Mouse (Mus musculus) retina, embryonic 14.5 days (tissue): ENCODE measurements around the gene Sgip1.
A peak's percentile ranks its signal among the peaks of the same experiment; 100 is the strongest.

Experiments used
- DNase-seq: peaks from one replicate; pipeline ENCODE4 v3.0.0-alpha.2; 2015; ENCODE audit warnings: low spot score

Gene Sgip1

DNA sequence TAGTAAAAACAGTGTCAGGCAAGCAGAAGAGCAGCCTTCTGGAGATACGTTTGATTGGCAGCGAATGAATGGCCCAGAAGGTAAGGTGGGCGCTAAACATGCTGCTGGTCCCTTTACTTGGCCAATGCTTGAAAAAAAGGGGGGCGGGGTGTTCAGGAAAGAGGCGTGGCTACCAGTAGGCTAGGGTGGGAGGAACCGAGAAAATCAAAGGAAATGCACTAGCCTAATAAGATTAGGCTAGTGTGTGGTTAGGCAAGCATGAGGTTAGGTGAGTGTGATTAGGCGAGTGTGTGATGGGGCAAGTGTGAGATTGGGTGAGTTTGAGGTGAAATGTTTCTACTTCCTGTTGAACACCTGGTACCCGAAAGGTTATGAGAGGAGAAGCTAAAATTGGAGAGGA, at the start of gene Sgip1:
Sgip1 (plus strand) TSS at position 11 of the 400 bp plus-strand sequence.
- no peak for DNase-seq

DNA sequence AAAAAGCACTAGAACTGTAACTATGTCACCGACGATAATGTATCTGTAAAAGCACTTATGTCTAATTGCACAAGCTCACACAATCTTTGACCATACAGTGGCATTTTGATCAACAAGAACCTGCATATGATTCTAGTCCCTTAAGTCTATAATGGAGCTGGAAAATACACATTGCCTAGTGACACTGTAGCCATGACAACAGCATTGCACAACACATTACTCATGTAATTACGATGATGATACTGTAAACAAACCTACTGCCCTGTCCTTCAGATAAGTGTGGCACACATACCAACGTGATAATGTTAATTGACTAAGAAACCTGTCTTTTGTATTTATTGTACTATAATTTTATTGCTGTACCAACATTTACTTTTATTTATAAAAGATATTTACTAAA, 49.7 kb upstream of the Sgip1 start:
- no peak for DNase-seq

DNA sequence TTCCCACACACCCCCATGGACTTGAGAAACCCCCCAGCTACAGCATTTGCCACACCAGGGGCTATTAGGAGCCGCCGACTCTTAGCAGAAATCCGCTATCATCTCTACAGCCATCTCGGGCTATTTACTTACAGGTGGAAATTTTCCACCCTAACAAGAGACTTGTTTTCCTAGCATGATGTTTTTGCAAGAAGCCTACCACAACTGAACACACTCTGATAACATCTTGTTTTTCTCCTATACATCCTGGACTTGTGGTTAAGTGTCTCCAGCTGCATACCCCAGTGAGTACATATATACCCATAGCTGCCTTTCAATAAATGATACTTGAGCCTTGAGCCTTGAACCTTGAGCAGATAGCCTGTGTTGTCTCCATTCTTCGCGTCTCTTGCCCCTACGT, 43.1 kb upstream of the Sgip1 start:
- no peak for DNase-seq

DNA sequence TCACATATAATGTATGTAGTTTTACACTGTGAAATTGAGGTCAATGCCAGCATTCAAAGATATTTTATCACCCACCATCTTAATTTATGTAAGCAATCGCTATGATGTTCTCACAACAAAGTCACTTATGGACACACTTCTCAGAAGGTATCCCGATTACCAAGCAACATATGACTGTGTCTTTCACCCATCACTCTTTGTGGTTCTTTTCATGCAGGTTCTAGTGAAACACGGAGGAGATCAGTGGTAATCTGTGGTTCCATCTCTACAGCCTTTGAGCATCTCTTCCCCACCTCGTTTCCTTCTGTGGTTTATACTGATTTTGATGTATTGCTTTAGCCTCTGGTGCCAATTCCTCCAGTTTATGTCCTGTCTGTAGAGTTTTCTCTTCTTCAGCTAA, 29.4 kb upstream of the Sgip1 start:
- no peak for DNase-seq

DNA sequence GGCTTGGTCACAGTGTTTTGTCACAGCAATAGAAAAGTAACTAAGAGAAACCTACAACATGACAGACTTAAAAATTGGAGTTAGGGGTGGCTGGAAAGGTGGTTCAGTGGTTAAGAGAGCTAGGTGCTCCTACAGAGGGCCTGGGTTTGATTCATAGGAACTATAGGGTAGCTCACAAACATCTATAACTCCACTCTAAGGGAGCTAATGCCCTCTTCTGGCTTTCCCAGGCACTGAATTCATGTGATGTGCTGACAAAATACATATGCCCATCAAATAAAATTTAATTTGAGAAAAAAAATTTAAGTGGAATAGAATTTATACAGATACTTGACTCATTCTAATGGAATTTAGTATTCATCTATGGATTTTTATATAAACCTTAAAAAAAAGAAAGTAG, 25.6 kb upstream of the Sgip1 start:
- DNase-seq, result no peak

DNA sequence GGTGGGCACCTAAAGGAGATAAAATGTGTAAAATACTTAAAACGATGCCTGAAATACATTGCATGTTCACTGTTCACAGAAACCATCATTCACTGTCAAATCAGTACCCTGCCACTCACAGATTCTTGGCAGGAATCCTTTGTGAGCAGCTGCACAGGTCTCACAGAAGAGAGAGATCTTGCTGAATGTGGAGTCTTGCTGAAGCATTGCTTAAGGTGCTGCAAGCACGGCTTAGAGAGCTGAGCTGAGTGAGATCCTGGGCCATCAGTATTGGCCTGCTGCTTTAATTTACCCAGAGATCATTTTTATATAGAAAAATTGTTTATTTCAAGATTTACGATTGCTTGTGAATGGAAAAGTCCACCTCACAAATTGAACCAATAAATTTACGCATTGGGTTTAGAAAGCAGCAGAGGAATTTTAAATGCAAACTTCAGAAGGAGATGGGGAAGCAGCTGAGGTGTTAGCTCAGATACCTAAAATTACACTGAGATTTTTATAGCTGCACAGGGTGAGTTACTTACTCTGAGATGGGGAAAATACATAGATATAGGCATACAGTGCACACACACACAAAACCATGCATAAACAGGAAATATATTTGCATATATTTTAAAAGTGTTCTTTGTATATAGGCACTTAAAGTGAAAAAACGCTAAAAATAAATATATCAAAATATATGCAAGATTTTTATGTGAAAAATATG, 23.8 kb upstream of the Sgip1 start:
- DNase-seq, result no peak

DNA sequence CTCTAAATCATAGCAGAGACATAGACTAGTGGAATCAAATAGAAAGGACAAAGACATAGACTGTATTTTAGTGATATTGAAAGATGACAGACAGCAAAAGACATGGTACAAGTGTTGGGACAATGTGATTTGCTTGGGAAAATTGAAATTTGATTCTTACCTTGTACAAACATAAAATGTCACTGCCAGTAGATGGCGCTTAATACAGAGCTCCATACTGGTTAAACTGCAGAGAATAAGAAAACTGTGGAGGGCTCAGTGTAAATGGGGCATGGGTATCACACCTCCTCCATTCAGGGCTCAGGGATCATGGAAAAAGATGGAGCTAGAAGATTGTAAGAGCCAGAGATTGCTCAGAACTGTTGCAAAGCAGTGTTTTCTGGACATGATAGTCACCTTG, 21.6 kb upstream of the Sgip1 start:
- peak; percentile 68 for DNase-seq

DNA sequence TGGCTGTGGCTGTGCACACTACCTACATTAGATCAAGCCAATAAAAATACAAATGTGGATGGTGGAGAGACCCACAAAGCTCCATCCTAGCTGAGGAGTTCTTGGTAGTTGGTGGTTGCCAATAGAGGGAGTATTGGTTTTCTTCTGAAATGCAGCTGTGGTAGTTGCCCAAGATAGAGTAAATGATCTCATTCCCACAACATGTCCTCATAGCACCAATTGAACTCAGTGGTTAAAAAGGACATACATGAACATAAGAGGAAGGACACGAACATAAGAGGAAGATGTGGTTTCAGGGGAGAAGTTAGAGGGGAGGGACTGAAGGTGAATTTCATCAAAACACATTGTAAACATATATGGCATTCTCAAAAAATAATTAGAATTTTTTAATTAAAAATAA, 21.1 kb upstream of the Sgip1 start:
- DNase-seq, result no peak

DNA sequence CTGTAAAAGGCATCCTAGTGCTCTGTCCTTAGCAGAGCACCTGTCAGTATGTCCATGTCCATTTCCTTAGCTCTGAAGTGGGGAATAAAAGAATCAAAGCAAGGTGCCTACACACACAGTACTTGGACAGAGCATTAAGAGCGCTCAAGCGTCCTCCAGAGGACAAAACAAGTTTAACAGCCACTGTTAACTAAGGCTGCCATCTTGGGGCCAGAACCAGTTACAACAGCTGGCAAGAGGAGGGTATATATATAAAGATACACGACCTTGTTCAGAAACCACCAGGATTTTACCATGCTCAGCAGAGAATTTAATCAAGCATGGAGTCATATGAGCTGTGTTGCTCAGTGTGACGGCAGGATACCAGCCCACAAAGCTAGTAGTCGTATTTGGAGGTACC, 16.7 kb upstream of the Sgip1 start:
- no peak for DNase-seq

DNA sequence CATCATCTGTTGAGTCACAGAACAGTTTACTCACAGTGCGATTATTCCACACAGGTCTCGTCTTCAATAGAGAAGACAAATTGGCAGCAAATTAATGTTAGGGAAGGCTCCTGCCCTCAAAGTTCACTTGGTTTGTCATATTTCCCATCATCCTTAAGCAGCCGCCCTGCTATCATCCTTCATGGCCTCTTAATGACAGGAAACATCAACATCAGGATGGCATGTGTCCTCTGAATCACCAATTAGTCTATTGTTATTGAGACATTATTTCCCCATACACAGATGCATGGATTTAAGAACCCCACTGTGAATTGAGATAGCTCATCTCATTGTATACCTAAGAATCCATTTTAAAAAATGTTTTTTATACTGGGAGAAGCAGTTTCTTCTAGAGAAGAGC, 10.1 kb upstream of the Sgip1 start:
- DNase-seq, result peak; percentile 68

DNA sequence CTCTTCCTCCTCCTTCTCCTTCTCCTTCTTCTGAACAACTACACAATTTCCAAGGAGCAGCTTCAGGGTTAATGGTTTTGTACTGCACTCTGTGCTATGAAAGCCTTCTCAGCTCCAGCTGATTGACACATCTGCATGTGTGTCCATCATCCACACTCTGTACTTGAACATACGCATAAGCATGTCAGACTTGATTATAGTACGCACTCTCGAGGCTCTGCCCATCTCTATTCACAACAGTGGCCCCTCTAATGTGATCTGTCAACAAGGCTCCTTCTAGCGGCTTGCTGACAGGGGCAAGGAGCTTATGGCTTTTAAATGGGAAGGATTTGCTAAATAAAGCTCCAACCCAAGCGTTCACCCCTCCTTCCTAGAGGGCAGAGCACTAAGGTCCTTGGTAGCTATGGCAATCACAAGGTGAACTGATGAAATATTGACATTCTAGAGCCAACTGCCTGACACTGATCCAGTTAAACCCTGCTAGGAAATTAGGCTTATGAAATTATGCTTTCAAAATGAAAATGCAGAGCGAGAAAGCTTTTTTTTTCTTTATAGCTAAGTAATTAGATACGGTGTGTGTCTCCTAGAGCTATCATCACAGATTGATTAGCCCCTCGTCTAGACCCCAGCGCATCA, 7.0 kb upstream of the Sgip1 start:
- peak; percentile 27 for DNase-seq

DNA sequence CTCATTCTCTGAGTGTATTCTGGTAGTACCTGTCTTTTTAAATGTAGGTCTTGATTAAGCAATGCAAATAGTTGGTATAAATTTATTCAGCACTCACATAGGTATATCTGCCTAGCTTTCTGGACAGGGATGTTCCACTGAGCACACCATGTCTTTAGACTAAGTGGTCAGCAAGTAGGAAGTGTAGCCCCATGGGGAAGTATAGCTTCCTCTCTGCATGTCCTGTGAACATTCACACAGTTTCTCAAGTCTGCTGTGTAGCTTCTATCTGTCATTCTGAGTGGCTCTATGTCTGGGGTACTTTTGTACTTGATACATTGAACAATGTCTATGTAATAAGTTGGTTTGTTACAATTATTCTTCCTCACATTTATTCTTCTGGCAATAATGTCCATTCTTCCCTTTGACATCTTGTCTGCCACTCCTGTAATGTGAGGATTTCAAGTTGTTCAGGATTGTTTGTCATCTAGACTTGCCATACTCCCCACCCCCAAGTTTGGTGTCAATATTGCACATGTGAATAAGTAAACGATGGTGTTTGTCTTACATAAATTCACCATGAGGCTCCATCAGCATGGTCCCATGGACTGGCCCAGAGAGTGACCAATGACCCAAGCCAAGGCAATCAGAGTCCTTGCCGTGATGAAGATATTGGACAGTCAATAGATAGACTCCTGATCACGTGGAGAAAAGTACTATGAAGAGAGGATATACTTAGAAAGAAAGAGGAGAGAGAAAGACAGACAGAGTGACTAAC, 12.4 kb downstream of the Sgip1 start:
- DNase-seq, result no peak

DNA sequence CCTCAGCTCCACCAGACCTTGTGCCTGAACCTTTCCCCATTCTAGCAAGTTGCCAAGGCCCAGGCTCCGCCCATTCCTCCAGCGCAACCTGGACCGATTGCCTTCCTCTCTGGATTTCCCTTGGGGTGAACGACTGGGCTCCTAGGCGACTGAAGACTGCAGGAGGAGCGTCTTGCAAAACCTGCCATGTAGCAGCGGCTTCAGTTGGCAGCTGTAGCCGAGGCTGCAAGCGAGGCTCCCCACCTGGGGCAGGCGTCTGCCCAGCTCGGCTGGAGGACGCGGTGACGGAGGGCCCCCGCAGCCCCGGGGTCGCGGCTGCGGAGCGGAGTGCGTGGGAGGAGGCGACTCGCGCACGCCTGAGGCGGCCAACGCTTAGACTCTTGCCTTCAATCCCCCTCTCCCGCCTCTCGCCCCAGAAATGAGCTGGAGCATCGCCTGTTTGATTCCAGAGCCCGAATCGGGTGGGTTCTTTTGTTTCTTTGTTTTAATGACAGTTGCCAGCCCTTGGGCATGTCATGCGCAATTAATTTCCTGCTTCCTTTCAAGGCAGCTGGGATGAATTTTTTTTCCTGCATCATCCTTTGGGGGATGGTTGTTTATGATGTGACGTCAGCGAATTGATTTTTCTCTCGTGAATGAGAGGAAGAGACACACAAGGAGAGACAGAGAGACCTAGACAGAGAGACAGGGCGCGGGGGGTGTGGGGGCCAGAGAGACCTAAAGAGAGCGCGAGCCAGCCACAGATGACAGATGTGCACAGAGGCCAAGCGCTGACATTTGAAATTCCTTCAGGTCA, 18.2 kb downstream of the Sgip1 start:
- peak; percentile 92 for DNase-seq

DNA sequence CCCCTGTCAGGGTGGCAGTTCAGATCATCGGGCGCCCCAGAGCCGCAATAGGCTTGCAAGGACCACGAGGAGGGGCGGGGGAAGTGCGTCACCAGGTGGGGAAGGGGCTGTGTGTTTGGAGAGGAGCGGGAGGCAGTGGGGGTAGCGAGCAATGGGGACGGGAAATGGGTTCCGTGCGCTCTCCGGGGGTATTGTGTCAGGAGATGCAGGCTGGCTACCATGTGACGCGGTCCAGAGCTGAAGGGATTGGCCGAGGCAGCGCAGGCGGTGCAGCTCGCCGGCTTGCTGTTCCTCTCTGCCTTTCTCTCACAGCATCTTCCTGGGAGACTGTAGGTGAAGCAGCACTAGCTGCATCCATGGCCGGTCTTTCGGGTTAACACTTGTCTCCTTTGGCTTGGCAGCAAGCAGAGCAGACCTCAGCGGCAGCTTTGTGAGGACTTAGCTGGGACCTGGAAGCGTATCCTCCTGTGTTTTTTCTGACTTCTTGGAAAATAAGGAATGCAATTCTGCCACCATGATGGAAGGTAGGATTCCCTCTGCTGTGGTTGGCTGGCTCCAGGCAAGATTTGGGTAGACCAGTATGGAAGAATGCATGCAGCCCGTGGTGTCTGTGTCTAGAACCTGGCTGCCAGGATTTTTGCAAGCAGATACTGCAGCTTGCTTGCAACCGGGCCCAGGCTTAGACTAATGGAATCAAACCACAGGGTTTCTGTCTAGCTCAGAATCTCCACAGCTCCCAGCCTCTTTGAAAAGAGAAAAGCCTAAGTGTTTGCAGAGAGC, 19.1 kb downstream of the Sgip1 start:
- peak; percentile 89 for DNase-seq

DNA sequence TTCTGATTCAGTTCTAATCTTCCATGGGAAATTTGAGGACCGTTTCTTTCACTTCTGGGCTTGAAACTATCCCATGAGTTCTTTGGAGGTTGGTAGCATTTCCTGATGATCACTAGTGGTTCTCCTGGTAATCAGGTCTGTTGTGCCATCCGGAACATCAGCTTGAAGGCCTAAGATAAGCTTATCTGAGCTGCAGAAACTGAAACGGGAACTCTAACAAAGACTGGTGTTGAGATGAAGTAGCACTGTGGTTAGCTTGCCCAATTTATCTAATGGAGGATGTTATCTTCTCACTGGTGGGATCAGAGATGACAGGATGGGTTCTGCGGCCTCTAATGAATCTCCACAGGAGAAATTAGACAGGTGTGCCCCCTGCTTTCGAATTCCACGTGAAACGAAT, 21.0 kb downstream of the Sgip1 start:
- no peak for DNase-seq

DNA sequence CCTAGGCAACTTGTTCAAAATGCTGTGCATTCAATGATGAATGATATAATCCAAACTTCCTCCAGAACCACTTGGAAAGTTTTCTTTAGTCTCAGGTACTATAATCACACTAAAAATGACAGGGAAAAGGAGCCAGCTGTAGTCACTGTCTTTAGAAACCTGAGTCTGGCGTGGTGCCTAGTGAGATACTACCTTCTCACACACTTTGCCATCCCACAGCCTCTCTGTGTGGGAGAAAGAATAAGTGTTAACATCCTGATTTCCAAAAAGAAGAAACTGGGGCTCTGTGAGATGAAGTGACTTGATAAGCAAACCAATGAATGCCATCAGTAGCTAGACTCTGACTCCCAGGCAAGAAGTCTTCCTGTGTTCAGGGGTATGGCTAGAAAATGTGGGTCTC, 28.0 kb downstream of the Sgip1 start:
- no peak for DNase-seq

DNA sequence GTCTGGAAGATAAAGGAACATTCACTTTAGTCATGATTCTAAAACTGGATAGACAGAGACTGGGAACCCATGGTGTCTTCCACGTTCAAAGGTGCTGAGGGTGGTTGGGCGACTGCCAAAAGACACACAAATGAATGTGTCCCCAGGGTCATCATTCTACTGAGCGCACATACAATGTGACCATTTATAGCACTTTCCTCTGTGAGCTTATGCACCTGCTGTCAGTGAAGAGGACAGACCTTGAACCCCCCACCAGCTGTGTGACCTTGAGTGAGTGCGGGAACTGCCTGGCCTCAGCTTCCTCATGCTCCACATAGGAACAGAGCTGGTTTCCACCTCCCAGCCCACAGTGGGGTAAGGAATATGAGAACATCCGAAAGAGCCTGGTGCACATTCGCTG, 28.8 kb downstream of the Sgip1 start:
- no peak for DNase-seq

DNA sequence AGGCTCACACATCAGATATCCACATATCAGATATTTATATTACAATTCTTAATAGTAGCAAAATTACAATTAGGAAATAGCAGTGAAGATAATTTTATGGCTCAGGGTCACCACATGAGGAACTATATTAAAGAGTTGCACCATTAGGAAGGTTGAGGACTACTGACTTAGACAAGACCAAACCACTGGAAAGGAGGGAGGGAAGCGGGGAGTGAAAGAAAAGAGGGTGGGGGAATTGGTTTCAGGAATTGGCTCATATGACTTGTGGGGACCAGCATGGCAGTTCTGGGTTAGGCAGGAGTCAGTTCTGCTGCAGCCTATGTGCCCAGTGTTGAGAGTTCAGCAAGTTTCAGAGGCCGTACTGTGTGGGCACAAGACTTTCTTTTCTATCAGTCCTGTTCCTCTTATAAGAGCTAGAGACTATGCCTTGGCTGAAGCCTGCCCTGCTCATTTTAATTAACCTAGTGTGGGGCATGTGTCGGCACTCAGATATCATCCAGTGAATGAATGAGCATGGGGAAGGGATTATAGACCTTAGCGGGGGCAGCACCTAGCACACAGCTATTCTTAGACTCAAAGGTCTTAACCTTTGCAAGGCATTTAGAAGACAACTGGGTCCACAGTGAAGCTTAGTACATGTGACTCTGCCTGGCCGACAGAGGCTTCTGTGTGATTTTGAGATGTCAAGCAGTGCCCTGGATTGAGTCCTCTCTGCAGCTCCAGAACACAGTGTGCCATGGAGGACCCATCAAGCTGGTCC, 30.7 kb downstream of the Sgip1 start:
- no peak for DNase-seq

DNA sequence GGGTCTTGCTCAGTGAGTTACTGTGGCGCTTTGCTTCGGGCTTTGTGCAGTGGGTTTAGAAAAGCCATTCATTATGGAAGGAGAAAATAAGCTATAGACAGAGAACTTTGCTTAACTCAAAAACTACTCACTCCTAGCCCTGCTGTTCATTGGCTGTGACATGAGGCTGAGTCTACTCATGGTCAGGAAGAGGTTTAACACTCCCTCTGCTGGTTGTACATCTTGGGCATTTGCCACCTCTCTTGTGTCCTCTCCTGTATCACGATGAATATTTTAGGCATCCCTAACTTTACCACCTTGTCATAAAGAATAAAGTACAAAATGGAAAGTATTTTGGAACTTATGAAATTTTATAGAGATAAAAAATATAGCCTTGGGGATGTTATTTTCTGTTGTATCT, 32.1 kb downstream of the Sgip1 start:
- no peak for DNase-seq

DNA sequence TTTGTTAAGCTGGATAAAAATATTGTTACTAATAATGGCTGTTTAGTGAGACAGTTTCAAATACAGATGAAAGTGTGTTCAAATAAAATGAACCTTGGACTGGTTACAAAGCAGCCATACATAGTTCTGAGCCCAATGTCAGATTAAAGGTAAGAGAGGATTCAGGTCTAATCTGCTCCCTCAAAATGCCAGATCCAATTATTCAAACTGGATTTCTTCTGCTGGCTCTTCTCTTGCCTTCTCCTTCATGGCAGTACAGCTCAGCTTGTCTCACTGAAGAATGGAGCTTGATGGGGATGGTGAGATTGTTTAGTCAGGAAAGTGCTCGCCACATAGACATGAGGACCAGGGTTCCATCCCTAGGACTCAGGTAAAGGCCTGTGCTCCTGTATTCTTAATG, 32.7 kb downstream of the Sgip1 start:
- DNase-seq, result no peak

DNA sequence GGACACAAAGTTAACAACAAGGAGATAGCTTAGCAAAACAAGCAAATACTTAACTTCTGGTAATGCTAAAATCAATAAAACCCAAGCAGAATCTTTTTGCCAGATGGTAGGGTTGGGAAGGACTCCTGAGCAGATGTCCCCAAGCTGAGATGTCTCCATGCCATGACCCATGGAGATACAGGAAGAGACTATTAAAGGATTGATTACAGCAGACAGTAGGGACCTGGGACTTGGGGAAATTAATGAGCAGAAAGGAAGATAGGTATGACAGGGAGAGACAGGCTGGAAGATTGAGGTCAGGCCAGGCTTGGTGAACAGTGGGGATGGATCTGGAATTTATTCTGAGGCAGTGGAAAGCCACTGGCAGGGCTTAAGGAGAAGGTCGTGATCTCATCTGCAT, 33.5 kb downstream of the Sgip1 start:
- no peak for DNase-seq
